Mouse (Mus musculus): ENCODE results near the gene Cdkn1a.
"Not testable (repeated sequence)": the region's sequence is repeated elsewhere in the genome, so short reads cannot be mapped to it uniquely, and the experiment has no call there.

Cdkn1a gene

DNA sequence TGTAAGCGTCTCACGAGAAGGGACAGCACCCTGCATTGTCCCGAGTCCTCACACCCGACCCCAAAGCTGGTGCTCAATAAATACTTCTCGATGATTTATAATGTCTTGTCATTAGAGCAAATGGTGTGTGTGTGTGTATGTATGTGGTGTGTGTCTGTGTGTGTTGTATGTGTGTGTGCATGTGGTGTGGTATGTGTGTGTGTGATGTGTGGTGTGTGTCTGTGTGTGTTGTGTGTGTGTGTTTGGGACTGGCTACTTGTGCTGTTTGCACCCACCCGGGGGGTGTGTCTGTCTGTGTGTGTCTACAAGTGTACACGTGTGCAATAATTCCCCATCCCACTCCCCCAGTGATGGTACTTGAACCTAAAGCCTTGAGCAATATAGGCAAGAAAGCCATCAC, 9.9 kb downstream of the Cdkn1a start:
- H3K27me3 ChIP-seq (ENCODE audit: control insufficient read depth, insufficient read depth, low read length, poor library complexity, severe bottlenecking): no peaks in the 10 kb centered on the region

DNA sequence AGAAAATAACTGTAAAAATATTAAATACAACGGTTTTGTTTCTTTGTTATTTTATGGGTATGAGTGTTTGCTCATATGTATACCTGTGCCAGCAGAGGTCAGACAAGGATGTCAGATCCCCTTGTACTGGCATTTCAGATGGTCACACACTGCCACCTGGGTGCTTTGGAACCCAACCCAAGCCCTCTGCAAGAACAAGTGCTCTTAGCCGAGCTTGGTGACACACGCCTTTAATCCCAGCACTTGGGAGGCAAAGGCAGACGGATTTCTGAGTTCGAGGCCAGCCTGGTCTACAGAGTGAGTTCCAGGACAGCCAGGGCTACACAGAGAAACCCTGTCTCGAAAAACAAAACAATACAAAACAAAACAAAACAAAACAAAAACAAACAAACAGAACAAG, 19.6 kb downstream of the Cdkn1a start:
- not testable (repeated sequence) for H3K36me3 ChIP-seq (ENCODE audit: control insufficient read depth, insufficient read depth, low read length, poor library complexity, severe bottlenecking); H3K27me3 ChIP-seq (ENCODE audit: control insufficient read depth, insufficient read depth, low read length, poor library complexity, severe bottlenecking); DNase-seq (ENCODE audit: low read depth, low spot score)

More for the DNA sequence above, 9.9 kb downstream of the Cdkn1a start:
- no peak for DNase-seq (ENCODE audit: low read depth, low spot score)
- H3K36me3 ChIP-seq (ENCODE audit: control insufficient read depth, insufficient read depth, low read length, poor library complexity, severe bottlenecking): no peaks in the 10 kb centered on the region

DNA sequence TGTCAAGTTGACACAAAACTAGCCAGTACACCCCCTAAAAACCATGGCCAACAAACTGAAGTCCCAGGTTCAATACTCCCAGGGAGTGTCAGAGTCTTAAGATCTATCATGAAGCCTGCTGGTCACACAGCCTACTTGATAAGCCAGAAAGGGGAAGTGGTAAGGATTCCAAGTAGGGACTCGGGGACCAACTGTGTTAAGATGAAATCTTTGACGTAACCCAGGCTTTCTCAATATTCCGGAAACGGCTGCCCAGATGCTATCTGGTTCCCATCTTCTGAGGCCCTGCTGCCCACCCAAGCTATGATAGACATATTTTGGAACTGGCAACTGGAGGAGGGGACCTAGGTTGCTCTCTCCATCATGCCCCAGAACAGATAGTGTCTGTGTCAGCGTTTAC, 20.6 kb downstream of the Cdkn1a start:
- Histone ChIP-seq H3K36me3 (ENCODE audit: control insufficient read depth, insufficient read depth, low read length, poor library complexity, severe bottlenecking) (no peaks in the 10 kb centered on the region), H3K27me3 (ENCODE audit: control insufficient read depth, insufficient read depth, low read length, poor library complexity, severe bottlenecking) (no peaks in the 10 kb centered on the region)
- peak; percentile 49 for DNase-seq (ENCODE audit: low read depth, low spot score)

DNA sequence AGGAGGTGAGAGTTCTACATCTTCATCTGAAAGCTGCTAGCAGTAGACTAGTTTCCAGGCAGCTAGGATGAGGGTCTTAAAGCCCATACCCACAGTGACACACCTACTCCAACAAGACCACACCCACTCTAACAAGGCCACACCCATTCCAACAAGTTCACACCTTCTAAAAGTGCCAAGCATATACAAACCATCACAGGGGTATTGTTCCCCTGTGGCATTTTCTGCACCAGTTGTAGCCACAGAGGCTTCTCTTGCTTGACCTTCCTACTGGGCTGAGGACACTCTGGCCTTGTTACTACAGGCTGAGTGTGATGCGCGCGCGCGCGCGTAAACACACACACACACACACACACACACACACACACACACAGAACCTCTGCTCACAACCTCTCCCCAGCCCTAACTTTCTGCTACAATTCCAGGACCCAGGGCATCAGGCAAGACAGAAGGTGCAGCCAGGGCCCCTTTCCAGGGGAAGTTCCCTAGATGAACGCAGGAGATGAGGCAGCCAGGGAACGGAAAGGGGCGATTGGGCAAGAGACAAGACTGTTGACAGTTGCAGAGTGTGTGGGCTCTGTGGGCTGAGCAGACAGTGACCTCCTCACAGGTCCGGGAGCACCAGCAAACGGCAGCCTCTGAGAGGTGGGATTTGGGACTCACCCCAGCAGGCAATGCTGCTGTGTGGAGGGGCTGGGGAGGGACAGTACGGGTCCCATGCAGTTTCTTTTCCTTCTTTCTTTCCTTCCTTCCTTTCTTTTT, 23.0 kb downstream of the Cdkn1a start, which contains the start of gene Rab44:
Gene Rab44 (plus strand): TSS at position 555 of the 762 bp plus-strand sequence.
- no peak for DNase-seq (ENCODE audit: low read depth, low spot score)
- Histone ChIP-seq H3K27me3 (ENCODE audit: control insufficient read depth, insufficient read depth, low read length, poor library complexity, severe bottlenecking) (no peaks in the 10 kb centered on the region), H3K36me3 (ENCODE audit: control insufficient read depth, insufficient read depth, low read length, poor library complexity, severe bottlenecking) (no peaks in the 10 kb centered on the region)

DNA sequence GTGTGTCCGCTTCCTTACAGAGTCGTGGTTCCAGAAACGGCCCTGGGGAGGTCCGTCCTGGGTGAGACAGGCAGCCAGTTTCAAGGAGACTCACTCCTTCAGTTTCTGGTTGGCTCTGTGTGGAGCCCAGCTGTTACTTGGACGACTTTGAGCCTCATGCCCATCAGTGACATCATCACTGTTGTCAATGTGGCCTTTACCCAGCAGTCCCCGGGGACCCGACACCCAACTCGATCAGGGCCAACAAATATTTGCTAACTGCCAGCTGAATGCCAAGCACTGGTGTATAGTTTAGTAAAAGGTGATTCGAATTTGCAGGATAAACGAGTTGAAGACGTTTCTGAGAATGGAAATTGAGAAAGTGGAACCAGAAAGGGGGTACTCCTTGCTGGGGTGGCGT, 25.2 kb downstream of the Cdkn1a start:
- no peaks in the 10 kb centered on the region for H3K36me3 ChIP-seq (ENCODE audit: control insufficient read depth, insufficient read depth, low read length, poor library complexity, severe bottlenecking)
- H3K27me3 ChIP-seq (ENCODE audit: control insufficient read depth, insufficient read depth, low read length, poor library complexity, severe bottlenecking): no peaks in the 10 kb centered on the region
- DNase-seq (ENCODE audit: low read depth, low spot score): no peak

DNA sequence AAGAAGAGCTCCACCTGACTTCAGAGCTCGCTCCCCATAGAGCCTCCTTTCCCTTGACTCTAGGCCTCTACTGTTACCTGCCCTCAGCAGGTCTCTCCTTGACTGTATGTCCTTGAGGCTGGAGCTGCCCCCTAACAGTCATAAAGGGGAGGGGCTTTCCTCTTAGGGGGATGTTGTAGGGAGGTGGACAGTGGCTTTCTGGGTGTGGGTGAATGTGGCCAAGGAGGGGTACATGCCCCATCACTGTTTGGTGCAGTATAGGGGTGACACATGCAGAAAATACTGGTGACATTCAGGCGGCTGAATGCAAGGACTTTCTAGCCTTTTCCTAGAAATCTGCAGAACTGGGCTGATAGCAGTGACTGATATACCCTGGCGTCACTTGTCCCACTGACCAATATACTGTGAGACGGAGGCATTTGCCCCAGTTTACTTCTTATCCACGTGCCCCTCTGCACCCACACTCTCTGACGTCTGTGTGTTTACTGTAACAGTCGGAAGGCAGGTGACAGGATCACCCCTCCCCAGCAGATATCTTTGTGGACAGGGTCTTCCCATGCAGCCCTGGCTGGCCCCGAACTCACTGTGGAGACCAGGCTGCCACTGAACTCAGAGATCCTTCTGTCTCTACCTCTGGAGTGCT, 26.4 kb downstream of the Cdkn1a start:
- no peak for DNase-seq (ENCODE audit: low read depth, low spot score)
- no peaks in the 10 kb centered on the region for H3K36me3 ChIP-seq (ENCODE audit: control insufficient read depth, insufficient read depth, low read length, poor library complexity, severe bottlenecking)
- no peaks in the 10 kb centered on the region for H3K27me3 ChIP-seq (ENCODE audit: control insufficient read depth, insufficient read depth, low read length, poor library complexity, severe bottlenecking)

DNA sequence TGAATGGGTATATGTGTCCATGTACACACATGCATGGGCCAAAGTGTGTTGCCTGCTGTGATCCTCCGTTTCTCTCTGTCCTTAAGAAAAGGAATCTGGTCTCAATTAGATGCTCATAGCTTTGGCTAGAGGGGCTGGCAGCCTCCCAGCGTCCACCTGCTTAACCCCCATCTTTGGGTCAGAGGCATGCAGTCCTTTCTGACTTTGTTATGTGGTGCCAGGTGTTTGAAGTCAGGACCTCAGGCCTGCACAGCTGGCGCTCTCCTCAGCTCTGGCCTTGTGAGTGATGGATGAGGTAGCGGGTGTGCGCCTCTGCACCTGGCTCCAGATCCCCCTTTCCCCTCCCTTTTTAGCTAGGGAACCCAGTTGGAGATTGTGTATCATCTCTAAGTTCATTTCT, 27.3 kb downstream of the Cdkn1a start:
- Histone ChIP-seq H3K36me3 (ENCODE audit: control insufficient read depth, insufficient read depth, low read length, poor library complexity, severe bottlenecking) (no peaks in the 10 kb centered on the region), H3K27me3 (ENCODE audit: control insufficient read depth, insufficient read depth, low read length, poor library complexity, severe bottlenecking) (no peaks in the 10 kb centered on the region)
- no peak for DNase-seq (ENCODE audit: low read depth, low spot score)

DNA sequence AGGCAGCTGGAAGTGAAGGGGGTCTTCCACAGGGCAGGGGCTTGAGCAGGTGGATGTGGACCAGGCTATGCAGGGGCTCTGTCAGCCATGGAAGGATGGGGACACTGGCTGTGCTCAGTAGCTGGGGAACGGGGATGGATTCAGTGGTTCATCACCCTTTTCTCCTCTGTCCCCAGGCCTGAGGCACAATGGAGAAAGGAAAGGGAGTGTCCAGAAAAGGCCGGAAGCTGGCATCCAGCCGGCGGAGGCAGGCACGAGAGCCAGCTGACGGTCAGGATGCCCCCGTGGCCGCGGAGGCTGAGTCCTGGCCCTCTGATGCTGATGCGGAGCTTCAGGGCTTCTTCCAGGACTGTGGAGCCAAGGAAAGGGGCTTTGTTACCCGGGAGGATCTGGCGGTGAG, 29.9 kb downstream of the Cdkn1a start:
- Histone ChIP-seq H3K36me3 (ENCODE audit: control insufficient read depth, insufficient read depth, low read length, poor library complexity, severe bottlenecking) (no peaks in the 10 kb centered on the region), H3K27me3 (ENCODE audit: control insufficient read depth, insufficient read depth, low read length, poor library complexity, severe bottlenecking) (no peaks in the 10 kb centered on the region)
- no peak for DNase-seq (ENCODE audit: low read depth, low spot score)

DNA sequence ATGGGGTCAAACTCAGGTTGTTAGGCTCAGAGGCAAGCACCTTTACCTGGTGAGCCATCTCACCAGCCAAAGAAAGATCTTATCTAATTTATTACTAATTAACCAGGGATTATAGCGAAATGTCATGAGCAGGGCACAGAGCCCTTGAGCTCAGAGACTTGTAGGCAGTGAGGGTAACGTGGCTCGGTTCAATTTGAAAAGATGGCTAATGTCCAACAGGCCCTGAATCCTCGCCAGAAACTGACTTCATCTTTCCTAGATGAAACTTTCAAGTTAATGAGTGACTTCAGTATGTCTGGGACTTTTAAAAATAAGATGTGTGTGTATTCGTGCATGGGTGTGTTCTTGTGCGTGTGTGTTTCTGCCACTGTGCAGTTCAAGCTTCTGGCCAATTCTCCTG, 32.0 kb downstream of the Cdkn1a start:
- H3K27me3 ChIP-seq (ENCODE audit: control insufficient read depth, insufficient read depth, low read length, poor library complexity, severe bottlenecking): no peaks in the 10 kb centered on the region
- no peak for DNase-seq (ENCODE audit: low read depth, low spot score)
- no peaks in the 10 kb centered on the region for H3K36me3 ChIP-seq (ENCODE audit: control insufficient read depth, insufficient read depth, low read length, poor library complexity, severe bottlenecking)

DNA sequence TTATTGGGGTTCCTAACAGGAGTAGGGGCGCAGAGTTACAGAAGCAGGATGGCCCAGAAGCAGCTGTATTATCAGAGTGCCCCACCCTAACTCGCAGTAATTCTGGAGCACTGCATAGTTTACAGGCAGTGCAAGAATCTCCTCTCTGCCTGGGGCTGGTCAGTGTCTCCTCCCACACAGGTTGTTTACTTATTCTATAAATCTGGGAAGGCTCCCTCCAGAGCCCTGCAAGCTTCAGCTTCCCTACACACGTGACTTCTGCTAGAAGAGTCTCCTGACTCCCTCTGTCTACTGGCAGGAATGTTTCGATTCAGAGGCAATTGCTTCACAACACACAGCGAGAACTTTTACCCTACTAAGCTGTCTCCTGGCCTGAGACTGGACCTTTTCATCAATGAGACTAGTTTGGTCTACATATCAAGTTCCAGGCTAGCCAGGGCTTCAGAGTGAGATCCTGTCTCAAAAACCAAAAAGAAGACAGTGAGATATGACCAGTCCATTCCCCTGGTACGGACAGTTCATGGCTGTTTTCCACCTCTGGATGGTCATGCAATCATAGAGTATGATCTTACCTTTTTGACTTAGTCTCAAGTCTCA, 32.9 kb downstream of the Cdkn1a start:
- DNase-seq (ENCODE audit: low read depth, low spot score): no peak
- Histone ChIP-seq H3K36me3 (ENCODE audit: control insufficient read depth, insufficient read depth, low read length, poor library complexity, severe bottlenecking) (no peaks in the 10 kb centered on the region), H3K27me3 (ENCODE audit: control insufficient read depth, insufficient read depth, low read length, poor library complexity, severe bottlenecking) (no peaks in the 10 kb centered on the region)

DNA sequence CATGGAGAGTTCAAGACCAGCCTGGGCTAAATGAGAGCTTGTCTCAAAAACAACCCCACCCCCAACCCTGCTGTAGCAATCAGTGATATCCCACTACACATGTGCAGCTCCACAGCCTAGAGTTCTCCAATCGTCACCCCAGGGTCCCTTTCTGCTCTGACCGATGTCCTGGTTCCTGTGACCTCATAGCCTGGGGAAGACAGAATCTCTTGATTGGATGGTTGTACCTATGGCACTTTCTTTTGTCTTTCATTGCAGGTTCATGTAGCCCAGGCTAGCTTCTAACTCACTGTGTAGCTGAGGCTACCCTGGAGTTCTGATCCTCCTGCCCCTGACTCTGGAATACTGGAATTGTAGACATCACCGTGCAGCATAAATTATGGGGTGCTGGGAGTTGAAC, 35.8 kb downstream of the Cdkn1a start:
- no peaks in the 10 kb centered on the region for H3K36me3 ChIP-seq (ENCODE audit: control insufficient read depth, insufficient read depth, low read length, poor library complexity, severe bottlenecking)
- no peaks in the 10 kb centered on the region for H3K27me3 ChIP-seq (ENCODE audit: control insufficient read depth, insufficient read depth, low read length, poor library complexity, severe bottlenecking)
- no peak for DNase-seq (ENCODE audit: low read depth, low spot score)

DNA sequence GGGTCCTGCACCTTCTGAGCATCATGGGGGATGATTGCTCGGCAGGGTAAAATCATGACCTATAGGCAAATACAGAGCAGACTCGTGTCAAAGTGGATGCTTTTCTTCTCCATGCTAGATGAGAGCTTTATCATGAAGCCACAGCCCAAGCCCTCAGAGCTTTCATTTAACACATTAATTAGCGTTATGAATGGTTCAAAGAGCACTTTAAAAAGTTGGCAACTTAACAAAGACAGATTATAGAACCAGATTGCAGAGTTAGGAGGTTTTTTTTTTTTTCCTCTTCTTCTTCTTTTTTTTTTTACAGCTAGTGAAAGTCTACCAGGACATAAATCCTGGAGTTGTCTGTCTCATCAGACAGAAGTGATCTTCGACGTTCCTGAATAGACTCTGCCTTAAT, 38.6 kb downstream of the Cdkn1a start:
- Histone ChIP-seq H3K36me3 (ENCODE audit: control insufficient read depth, insufficient read depth, low read length, poor library complexity, severe bottlenecking) (no peaks in the 10 kb centered on the region), H3K27me3 (ENCODE audit: control insufficient read depth, insufficient read depth, low read length, poor library complexity, severe bottlenecking) (no peaks in the 10 kb centered on the region)
- no peak for DNase-seq (ENCODE audit: low read depth, low spot score)

DNA sequence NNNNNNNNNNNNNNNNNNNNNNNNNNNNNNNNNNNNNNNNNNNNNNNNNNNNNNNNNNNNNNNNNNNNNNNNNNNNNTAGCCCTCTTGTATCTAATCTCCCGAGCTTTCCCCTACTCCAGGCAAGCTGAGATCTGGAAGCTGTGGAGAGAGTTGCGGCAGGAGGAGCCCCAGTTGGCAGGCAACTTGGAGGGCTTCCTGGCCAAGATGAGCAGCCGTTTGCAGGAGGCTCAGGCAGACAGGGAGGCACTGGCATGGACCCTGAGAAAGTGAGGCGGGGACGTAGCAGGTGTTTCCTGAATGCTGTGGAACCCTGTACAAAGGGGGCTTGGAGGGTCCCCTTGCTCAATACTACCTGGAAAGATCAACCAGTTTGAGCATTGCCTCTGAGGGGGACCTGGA, 44.3 kb downstream of the Cdkn1a start:
- H3K27me3 ChIP-seq (ENCODE audit: control insufficient read depth, insufficient read depth, low read length, poor library complexity, severe bottlenecking): no peaks in the 10 kb centered on the region
- no peaks in the 10 kb centered on the region for H3K36me3 ChIP-seq (ENCODE audit: control insufficient read depth, insufficient read depth, low read length, poor library complexity, severe bottlenecking)
- no peak for DNase-seq (ENCODE audit: low read depth, low spot score)

DNA sequence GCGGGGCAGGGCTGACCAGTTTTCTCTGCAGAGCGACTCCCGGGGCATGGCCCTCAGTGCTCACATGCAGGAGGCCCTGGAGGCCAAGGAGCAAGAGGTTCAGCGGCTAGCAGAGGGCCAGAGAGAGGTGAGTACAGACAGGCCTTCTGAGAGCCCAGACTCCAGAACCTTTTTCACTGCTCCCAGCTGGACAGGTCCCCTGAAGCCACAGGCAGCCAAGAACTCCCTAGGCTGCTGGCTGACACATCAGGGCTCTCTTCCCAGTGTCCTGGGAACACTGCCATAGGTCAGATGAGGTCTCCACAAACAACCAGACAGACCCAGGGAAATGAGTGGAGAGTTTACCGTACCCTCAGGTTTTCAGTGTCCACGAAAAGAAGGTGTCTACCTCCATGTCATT, 45.5 kb downstream of the Cdkn1a start:
- no peak for DNase-seq (ENCODE audit: low read depth, low spot score)
- no peaks in the 10 kb centered on the region for H3K27me3 ChIP-seq (ENCODE audit: control insufficient read depth, insufficient read depth, low read length, poor library complexity, severe bottlenecking)

DNA sequence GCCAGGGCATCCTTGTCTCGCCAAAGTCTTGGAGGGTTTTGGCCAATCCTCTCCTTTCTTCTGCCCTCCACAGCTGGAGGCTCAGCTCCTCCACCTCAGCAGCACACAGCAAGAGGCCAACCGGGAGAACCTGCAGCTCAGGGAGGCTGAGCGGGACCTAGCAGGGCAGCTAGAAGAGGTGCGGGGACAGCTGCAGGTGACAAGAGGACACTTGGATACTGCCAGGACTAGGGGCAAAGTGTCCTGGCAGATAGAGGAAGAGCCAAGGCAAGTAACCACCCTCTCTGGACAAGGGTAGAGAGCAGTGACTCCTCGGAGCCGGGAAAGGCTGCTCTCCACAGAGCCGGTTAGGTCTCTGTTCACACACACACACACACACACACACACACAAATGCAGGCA, 47.1 kb downstream of the Cdkn1a start:
- Histone ChIP-seq H3K36me3 (ENCODE audit: control insufficient read depth, insufficient read depth, low read length, poor library complexity, severe bottlenecking) (no peaks in the 10 kb centered on the region), H3K27me3 (ENCODE audit: control insufficient read depth, insufficient read depth, low read length, poor library complexity, severe bottlenecking) (no peaks in the 10 kb centered on the region)
- no peak for DNase-seq (ENCODE audit: low read depth, low spot score)

More for the DNA sequence above, 45.5 kb downstream of the Cdkn1a start:
- H3K36me3 ChIP-seq (ENCODE audit: control insufficient read depth, insufficient read depth, low read length, poor library complexity, severe bottlenecking): no peaks in the 10 kb centered on the region

Measured in splenic B cell, adult 2 months (primary cell).